Mouse (Mus musculus) natural killer cell, adult 2 months (primary cell): ENCODE data around the gene 1700049E17Rik1.
"Not testable (repeated sequence)": the region's sequence is repeated elsewhere in the genome, so short reads cannot be mapped to it uniquely, and the experiment has no call there.

Experiments used
- DNase-seq, 2 experiments: peaks; one replicate each; pipeline ENCODE4 v3.0.0; 2022; ENCODE audit warnings: low spot score in 2 of 2

The 1700049E17Rik1 gene

DNA sequence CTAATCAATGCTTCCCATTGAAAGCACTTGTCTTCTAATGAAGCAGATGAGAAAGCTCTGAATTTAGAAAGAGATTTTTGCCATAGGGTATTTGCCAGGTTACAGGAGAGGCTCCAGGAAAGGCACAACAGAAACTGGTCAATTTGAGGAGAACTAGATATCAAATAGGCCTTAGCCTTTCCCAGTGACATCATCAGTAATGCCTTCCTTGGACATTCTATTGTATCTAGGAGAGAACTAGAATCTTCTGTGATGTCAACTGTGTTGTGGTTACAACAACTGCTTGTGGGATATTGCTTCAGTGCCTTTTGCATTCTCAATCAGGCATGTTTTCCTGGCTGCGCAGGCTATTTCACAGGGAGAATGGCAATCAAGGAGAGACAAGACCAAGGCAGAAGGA lies at the start of gene 1700049E17Rik1:
Gene 1700049E17Rik1 (plus strand): TSS at position 301 of the 400 bp plus-strand sequence.
- DNase-seq: not testable (repeated sequence)

DNA sequence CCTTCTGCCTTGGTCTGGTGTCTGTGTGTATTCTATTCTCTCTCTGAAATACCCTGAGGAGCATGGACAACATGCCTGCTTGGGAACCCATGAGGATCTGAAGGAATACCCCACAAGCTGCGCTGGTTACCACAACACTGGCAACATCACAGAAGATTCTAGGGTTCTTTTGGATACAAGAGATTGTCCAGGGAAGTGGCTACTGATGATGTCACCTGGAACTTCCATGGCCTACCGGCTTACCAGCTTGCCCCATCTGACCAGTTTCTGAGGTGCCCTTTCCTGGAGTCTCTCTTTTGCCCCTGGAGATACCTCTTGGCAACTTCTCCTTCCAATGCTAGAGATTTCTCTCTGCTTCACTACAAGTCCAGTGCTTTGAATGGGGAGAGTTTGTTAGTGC lies 17.6 kb upstream of the 1700049E17Rik1 start, which contains the start of gene Gm7980:
Gene Gm7980 (minus strand): TSS at position 101 of the 400 bp plus-strand sequence.
- not testable (repeated sequence) for DNase-seq

DNA sequence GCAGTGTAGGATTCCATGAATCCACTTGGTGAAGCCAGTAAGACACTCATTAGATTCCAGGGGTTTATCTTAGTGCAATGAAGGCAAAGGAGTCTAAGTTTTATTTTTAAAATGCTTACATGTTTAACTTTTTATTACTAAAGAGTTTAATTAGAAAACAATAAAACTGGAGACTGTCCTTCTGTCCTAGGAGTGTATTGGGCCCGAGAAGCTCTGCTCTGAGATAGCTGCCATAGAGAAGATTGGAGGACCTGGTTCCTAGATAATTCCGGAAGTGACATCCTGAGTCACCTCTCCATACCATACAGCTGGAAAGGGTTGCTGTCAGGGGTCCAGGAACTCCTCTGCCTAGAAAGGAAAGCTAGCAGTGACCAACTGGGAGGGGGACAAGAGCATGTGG lies 18.9 kb downstream of the 1700049E17Rik1 start, which contains the start of gene 1700024B05Rik:
Gene 1700024B05Rik (plus strand): TSS at position 301 of the 400 bp plus-strand sequence.
- not testable (repeated sequence) for DNase-seq

DNA sequence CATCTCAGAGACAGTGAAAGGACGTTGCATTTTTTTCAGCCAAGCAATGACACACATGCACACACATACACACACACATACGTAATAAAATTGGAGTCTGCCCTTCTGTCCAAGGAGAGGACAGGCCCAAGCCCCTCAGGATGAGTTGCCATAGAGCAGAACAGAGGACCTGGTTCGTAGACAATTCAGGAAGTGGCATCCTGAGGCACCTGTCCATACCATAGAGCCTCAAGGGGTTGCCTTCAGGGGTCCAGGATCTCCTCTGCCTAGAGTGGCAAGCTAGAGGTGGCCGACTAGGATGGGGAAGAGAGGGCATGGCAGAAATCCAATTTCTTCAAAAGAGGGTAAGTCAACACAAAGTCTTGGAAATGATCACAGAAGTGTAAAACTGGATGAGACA lies 39.3 kb downstream of the 1700049E17Rik1 start:
- not testable (repeated sequence) for DNase-seq

DNA sequence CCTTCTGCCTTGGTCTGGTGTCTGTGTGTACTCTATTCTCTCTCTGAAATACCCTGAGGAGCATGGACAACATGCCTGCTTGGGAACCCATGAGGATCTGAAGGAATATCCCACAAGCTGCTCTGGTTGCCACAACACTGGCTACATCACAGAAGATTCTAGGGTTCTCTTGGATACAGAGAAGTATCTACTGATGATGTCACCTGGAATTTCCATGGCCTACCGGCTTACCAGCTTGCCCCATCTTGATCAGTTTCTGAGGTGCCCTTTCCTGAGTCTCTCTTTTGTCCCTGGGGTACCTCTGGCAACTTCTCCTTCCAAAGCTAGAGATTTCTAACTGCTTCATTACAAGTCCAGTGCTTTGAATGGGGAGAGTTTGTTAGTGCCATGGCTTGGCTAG lies 43.1 kb downstream of the 1700049E17Rik1 start, which contains the start of gene Gm6401:
Gene Gm6401 (minus strand): TSS at position 101 of the 400 bp plus-strand sequence.
- not testable (repeated sequence) for DNase-seq

DNA sequence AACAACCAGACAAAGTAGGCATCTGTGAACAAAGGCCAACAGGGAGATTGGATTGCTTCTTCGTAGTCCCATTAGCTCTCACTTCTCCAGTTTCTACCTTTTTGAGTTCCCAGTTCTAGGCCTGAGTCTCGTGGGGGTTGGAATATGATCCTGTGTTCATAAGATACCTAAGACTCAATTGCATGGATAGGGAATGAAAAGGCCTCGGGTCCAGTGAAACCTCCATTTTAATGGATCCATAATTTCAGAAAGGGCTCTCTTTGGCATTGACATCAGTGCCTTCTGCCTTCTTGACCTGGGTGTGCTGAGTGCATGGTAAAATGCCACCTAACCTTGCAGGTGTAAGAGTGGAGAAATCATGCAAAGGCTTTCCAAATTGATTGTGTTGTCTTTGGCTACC lies 43.8 kb downstream of the 1700049E17Rik1 start:
- DNase-seq: not testable (repeated sequence)
